Mouse (Mus musculus) heart, adult 8-10 months (tissue): ENCODE data around the gene Gm43517. TPM values are rescaled to one million over a fixed set of nuclear protein-coding genes. Genes with fewer than 3 reads are reported as not detected.

Source experiments
- DNase-seq: peaks from one replicate; pipeline ENCODE4 v3.0.0; 2022; ENCODE audit warnings: low spot score
- total RNA-seq, 4 experiments: library from RNA; stranded (reverse); gene quantifications; 2 replicates each; pipeline ENCODE4 v1.2.4; 2022

Gm43517 gene
- total RNA-seq, 4 experiments from 2014 or later, result not detected

DNA sequence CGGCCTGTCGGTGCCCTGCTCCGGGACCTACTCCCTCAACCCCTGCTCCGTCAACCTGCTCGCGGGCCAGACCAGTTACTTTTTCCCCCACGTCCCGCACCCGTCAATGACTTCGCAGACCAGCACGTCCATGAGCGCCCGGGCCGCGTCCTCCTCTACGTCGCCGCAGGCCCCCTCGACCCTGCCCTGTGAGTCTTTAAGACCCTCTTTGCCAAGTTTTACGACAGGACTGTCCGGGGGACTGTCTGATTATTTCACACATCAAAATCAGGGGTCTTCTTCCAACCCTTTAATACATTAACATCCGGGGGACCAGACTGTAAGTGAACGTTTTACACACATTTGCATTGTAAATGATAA, 637 bp downstream of the Gm43517 start:
- no peak for DNase-seq

DNA sequence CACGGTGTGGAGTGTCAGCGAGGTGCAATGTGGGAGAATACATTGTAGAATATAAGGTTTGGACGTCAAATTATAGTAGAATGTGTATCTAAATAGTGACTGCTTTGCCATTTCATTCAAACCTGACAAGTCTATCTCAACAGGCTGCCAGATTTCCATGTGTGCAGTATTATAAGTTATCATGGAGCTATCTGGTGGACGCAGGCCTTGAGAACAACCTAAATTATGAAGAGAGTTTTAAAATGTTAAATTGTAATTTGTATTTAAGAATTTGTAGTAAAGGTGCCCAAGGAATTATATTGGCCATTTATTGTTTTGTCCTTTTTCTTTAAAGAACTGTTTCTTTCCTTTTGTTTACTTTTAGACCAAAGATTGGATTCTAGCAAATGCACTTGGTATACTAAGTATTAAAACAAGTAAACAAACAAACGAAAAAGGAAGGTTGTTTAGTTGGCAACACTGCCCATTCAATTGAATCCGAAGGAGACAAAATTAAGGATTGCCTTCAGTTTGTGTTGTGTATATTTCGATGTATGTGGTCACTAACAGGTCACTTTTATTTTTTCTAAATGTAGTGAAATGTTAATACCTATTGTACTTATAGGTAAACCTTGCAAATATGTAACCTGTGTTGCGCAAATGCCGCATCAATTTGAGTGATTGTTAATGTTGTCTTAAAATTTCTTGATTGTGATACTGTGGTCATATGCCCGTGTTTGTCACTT, 1.3 kb downstream of the Gm43517 start:
- no peak for DNase-seq

DNA sequence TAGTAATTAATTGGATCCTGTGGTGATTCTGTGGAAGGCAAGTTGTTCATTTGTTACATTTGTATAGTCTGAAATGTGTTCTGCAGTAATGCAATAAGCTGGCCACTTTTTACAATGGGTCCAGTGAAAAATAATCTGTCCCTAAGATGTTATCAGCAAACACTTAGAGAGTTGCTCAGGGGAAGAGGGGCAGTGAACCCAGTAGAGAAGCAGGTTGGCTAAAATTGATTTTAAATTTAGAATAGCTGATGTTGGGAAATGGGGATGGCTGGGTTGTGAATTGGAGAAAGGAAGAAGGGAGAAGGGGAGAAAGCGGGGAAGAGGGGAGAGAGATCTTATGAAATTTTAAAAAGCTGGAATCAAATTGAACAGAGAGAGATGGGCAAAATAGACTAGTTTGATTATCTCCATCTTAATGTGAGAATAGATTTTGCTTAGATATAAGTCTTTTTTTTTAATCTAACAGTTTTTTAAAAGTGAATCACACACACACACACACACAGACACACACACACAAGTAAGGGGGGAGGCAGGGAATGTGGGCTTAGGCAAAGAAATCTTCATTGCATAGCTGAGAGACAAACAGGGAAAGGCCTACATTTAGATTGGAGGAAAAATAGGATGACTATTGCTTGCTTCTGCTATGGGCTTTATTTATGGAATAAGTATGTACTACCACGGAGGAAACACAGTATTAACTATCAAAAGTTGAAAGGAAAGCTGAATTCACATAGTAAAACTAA, 3.1 kb downstream of the Gm43517 start:
- no peak for DNase-seq

DNA sequence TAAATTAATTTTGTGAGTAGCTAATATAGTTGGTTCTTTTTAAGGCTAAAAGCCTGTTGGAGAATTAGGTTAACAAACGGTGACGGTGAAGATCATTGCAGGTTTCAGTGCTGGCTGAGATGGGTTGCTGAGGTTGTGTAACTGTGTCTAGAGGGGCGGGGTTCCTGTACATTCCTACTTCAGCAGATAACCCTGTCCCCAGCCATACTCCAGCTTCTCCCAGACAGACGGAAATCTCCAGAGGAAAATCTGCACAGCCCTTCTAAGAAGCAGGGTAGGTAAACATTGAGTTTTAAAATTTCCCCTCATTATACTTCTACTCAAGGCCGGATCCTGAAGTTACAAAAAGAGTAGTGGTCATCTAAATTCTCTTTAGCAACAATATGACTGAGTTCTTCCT, 4.7 kb downstream of the Gm43517 start:
- DNase-seq, result no peak

DNA sequence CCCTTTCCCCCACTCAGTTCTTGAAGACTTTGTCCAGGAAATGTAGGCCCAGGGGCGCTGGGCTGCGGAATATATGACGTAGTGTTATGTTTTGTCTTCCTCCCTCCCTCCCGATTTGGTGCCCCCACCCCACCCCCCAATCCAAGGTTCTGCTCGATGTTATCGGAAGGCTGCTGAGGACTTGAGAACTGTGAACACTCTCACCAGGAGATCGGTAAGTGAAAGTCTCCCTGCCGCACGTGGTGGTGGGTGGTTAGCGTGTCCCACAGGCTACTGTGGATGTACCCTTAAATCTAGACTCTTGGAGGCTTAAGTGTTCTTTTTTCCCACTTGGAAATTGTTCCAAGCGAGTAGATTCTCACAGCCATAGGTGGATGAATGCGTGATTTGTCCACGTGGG, 5.3 kb downstream of the Gm43517 start:
- DNase-seq, result no peak

DNA sequence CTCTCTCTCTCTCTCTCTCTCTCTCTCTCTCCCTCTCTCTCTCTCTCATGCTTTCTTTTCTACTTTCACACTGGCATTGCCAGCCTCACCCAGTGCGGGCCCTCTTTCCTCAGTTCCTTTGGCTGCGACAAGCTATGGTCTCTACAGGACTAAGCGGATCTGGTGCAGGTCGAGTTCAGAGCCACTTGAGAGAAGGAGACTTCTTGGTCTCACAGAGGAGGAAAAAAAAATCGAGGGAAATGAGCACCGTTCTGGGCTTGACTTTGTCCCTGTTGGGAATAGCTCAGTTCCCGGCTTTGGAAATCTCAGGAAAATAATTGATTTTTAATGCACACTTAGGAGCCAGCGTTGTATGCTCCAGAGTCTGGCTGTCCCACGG, 5.9 kb downstream of the Gm43517 start:
- no peak for DNase-seq

DNA sequence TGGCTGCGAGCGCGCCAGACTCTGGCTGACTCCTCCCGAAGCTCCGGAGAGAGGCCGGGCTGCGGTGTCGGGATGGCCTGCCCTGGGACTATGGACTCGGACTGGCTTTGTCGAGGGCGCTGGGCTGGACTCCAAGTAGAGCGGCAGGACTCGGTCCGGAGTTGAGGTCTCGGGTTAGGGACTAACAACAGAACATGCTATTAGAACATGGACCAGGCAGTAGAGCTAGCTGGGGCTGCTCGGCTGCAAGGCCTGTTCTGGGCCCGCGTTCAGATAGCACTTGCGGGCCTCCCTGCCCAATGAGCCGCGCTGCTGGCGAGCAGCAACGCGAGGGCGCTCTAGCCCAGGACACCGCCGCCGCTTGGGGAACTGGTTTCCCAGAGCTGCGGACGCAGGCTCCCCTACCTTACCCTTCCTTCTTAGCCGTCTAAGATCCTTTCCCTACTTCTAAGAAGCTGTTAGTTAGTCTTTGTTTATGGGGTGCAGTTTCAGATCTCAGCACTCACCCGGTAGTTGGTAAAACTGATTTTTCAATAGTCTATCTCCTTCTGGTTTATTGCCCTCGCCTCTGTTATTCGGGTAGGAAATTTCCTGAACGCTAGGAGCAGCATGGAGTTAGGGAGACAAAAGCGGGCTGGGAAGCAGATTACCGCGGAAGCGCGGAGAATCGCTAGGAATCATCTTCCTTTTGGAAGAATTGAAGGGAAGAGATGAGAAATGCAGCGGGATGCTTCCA, 6.5 kb downstream of the Gm43517 start:
- DNase-seq, result no peak

DNA sequence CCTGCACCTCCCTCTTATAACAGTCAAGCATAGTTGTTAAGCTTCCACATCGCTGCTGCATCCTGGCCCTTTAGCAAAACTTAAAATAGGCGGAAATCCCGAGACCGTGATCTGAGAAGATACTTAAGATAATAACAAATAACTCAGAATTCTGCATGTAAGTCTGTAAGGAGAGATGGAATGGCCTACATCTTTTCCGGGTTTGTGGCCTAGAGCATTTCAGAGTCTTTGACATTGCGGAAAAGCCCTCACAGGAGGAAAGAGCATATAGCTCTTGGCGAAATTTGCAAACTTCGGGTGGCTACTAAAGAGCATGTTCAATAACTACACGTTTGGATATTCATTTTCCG, 7.0 kb downstream of the Gm43517 start:
- no peak for DNase-seq

DNA sequence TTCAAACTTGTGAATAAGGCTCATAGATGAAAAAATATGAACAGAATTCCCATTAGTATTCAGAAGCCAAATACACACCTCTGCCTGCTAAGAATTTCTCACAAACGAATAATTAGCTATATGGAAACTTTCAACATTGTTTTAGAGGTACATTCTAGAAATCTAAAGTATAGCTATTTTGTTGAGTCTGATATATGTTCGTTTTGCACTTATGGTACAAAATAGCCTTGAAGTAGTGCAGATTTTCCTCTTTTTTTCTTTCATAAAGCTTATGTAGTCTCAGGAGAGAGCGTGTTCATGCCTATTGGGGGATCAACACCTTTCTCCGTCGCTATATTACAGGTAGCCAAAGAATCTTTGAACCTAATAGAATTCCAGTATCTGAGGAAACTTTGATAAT, 7.9 kb downstream of the Gm43517 start:
- DNase-seq, result no peak

DNA sequence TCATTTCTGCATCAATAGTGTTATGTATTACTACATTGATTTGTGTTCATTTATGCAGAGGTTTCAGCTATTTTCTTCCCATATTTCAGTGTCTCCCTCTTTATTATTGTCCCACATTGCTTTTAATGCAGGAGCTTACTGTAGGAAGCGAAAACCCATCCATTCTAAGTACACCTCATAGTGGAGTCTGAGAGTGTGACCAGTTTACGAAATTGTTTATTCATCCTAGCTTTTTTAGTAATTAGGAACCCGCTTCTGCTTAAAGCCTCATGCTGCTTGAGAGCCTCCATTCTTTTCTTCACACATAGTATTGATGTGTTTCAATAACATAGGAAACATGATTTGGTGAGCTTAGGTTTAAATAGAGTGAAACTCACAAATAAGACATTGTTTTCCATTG, 8.7 kb downstream of the Gm43517 start:
- DNase-seq, result no peak

DNA sequence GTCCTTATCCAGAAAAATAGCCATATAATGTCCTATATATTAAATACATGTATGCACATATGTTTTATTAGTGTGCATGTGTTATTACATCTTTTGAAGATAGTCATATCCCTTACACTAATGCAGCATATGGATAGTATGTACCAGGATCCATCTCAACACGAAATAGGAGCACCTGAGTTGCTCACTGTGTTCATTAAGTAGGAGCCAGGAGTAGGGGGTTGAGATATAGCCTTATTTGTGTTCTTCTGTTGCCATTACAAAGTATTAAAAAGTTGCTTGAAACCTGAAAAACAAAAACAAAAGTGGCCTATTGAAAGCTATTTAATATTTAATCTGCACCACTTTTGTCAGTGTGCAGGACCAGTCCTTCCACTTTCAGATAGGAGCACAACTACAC, 9.2 kb downstream of the Gm43517 start:
- DNase-seq, result no peak

DNA sequence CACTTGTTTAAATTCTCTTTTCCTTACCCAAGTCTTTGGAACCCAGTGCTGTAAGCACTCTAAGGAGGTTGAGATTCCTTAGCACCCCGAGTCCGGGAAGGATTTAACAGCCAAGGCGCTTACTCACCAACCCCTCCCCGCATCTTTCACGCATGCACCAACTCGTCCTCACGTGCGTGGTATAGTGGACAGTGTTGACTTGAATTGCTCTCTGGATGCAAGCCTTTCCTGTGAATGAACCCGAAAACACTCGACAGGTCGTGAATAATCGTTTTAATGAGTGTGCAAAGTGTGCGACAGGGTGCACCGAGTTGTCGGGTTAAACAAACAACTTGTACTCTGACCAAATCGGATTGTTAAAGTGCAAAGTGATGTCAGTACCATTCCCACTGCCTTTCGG, 9.9 kb downstream of the Gm43517 start:
- DNase-seq, result no peak

DNA sequence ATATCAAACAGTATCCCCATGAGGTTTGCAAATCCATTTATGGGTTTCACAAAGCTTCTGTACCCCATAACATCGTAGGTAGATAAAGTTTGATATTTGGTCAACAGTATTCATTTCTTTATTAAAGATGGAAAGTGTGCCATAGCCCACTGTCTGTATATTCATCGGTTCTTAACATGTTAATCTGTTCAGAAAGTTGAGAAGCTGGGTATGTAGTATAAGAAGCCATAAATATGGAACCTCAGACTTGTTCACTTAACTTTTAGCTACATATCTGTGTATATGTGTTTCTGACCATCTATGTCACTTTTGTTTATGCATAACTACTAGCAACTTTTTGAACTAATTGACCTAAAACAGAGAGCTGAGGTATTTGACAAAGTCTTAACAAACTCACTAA, 11.0 kb downstream of the Gm43517 start:
- no peak for DNase-seq

DNA sequence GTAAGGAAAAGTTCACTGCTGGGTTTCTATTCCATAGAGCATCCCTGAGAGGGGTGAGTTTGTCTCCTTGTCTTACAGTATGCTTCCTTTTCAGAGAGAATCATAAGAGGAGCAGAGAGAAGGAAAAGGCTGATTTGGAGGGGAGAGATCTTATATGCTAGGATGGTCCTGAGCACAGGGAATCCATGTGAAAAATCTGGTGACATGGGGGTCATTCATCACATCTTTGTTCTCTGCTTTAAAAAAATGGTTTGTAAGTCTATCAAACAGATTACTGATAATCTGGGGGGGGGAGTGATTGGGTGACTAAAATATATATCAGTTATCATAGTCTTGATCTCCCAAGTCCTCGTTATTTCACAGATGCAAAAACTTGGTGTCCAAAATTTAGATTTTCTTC, 11.8 kb downstream of the Gm43517 start:
- no peak for DNase-seq

DNA sequence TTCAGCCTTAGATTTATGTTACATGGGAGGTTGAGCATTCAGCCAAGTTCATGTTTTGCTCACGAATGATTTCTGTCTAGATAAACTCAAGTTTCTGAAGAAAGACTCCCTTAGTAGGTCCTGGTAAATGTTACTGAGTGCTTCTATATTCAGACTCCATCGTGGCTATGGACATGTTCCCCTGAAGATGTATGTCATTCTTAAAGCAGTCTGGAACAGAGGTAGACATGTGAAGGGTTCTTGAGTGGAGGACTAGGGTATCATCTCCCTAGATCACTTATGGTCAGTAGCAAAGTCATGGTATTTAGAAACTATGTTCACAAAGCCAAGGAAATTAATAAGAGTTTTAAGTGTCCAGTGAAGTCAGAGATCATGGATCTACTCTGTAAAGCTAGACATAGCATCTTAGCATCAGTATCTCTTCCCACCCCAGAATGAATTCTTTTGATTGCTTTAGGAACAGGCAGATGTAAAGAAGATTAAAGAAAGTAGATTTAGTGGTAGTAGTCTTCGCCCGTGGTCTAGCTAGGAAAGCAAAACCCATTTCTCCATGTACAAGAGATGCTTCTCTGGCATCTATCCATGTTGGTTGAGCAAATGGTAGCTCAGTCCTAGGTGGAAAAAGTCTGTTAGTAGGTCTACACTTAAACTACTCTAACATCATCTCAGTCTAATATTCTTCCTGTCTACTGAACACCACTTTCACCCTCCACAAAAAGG, 12.6 kb downstream of the Gm43517 start:
- DNase-seq, result no peak

DNA sequence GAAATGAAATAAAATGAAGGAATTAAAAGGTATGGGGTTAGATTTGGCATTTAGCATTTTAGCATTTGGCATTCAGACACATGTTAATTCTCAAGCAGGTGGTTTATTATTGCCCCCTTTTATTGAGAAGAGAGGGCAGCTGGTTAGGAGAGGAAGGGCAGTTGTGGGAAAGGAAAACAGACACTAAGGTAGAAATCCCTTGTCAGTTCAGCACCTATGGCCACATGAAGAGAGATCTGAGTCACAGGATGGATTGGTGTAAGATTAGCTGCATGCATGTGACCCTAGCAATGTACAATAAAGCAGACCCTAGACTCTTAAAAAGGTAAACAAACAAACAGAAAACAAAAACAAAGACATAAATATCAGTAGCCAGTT, 13.2 kb downstream of the Gm43517 start:
- no peak for DNase-seq

DNA sequence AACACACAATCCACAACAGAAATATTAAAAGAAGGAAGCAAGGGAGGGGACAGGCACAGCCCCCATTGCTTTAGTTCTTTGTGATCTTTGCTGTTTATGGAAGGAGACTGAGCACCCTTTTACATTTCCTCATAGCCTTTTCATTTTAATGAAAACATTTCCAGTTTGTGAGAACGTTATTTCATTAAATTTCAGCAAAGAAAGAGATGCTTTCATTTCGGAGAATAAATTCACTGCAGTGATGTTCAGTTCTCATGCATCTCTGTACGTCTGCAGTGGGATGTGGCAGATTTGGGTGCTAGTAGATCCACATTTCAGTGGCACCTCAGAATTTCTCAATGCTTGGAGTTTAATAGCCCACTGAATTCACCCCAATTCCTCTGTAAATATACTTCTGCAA, 13.7 kb downstream of the Gm43517 start:
- DNase-seq, result no peak

DNA sequence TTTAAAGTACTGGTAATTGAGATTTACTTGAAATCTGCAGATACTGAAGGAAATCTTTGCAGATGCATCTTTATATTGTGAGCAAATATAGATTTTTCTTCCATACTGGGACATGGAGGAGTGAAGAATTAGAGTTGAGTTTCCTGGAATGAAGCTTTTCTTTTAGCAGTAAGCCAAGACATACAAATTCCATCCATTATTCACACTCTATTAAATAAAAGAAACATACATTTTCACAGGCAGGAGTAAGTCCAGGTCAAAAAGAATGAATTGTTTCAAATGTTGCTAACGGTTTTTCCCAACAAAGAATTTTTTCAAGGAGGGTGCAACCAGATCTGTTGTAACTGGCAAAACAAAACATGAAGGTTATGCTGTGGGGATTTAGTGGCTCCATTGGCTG, 14.6 kb downstream of the Gm43517 start:
- no peak for DNase-seq

DNA sequence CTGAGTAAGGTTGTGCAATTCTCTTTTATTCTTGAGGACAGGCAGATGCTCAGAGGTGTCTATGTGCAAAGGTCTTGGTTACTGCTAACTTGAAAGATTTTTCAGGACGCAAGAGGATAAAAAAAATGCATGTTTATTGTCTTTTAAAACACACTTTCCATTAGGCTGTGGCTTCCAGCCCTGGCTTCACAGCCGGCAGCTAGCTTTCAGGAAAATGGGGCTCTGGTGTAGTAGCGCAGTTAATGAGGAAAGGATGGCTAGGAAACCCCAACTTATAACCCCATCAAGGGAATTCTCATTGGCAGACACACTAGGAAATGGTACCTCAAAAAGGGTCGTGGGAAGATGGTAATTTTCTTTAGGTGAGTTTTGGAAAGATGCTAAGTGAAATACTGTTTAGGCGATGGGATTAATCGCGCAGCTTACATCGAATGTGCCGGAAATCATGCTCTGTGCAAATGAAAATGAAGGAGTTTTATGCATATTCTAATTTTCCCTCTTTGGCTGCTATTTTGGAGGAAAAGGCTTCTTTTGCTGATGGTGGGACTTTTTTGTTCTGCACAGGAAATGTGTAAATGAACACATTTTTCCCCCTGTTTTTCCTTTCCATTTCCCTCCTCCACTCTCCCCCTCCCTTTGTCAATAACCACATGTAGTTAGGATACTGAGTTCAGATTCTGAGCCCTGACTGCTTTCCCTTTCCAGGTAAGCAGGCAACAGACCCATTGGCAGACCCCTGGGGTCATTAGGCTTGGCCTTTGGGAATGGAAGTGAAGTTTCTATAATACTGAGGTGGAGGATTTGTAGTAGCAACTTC, 15.3 kb downstream of the Gm43517 start:
- DNase-seq, result no peak

DNA sequence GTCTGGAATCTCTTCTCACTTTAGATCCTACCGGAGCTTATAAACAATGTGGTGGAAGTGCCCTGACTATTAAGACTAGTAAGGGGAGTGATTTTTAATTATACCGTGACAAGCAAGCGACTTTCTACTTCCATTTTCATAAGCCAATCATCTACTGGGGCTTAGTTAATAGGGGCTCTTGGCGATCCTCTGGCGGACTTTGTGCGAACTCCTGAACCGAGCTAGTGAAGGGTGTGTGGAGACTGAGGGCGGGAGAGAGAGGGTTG, 15.8 kb downstream of the Gm43517 start:
- DNase-seq, result no peak

DNA sequence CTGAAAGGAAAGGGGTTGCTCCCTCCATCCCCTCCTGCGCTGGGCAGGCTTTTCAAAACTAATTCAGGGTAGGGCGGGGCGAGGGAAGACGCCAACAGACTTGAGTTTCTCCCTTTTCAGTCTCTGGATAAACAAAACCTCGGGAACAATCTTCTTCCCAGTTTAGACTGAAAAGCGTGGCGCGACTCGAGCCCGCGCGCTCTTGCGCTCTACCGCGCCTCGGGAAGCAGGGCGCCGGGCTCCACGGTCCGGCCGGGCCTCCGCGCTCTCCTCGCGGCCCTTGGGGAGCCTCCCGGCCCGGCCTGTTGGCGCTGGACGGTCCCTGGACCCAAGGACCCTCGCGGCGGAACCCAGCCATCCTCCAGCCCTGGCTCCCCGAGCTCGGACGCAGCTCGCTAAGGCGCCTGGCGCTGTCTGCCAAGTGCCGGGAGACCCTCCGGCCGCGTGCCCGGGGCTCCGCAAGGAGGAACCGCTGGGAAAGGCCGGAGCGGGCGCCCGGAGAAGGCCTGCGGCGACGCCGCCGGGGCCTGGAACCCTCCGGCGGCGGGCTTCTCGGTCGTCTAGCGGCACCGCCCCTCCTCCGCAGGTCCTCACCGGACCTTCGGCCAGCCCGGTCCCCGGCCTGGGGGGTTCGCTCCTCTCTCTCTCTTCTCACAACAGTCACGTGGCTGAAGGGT, 16.3 kb downstream of the Gm43517 start:
- no peak for DNase-seq
